Mouse (Mus musculus) heart, postnatal 0 days (tissue): ENCODE data around the gene Bri3. TPM values are rescaled to one million over a fixed set of nuclear protein-coding genes. Genes with fewer than 3 reads are reported as not detected.

Experiments used
- ATAC-seq: fragments of 200-750 bp; cut with Nextera tagmentation; 2 replicates; pipeline ENCODE4 v1.8.0; 2017; ENCODE audit warnings: low read depth, moderate number of reproducible peaks, moderate library complexity; ENCODE audit not compliant: insufficient read depth
- DNase-seq: peaks from one replicate; pipeline ENCODE4 v3.0.0-alpha.2; 2016; ENCODE audit warnings: low spot score
- H3K27ac ChIP-seq: fragments of 300-500 bp; sonication (generic); 2 replicates; pipeline ENCODE4 v1.5.1; 2014; ENCODE audit warnings: low read depth, mild to moderate bottlenecking
- H3K27me3 ChIP-seq: fragments of 300-500 bp; sonication (generic); 2 replicates; pipeline ENCODE4 v1.6.1; 2014; ENCODE audit warnings: low read length, mixed read lengths; ENCODE audit not compliant: control insufficient read depth, insufficient read depth
- H3K36me3 ChIP-seq: fragments of 300-500 bp; sonication (generic); replicated peaks from 2 replicates; pipeline ENCODE4 v1.6.1; 2014; ENCODE audit warnings: low read length, mixed read lengths; ENCODE audit not compliant: control insufficient read depth, insufficient read depth
- H3K4me1 ChIP-seq: fragments of 300-500 bp; sonication (generic); 2 replicates; pipeline ENCODE4 v1.6.1; 2014; ENCODE audit warnings: antibody characterized with exemption; ENCODE audit not compliant: control insufficient read depth, insufficient read depth
- H3K4me2 ChIP-seq: fragments of 300-500 bp; sonication (generic); 2 replicates; pipeline ENCODE4 v1.6.1; 2014; ENCODE audit warnings: low read depth, mild to moderate bottlenecking, low read length, moderate library complexity
- H3K4me3 ChIP-seq: fragments of 300-500 bp; sonication (generic); 2 replicates; pipeline ENCODE4 v1.5.1; 2014; ENCODE audit warnings: low read depth, low read length
- H3K9ac ChIP-seq: fragments of 300-500 bp; sonication (generic); replicated peaks from 2 replicates; pipeline ENCODE4 v1.6.1; 2014; ENCODE audit warnings: low read depth, low read length, mixed read lengths
- H3K9me3 ChIP-seq: fragments of 300-500 bp; sonication (generic); replicated peaks from 2 replicates; pipeline ENCODE4 v1.6.1; 2016; ENCODE audit warnings: low read length; ENCODE audit not compliant: control insufficient read depth
- CTCF ChIP-seq: IDR thresholded peaks from 2 replicates; pipeline ENCODE4 v1.5.1; 2016; ENCODE audit warnings: antibody characterized with exemption, control low read depth, low read depth
- EP300 ChIP-seq: IDR thresholded peaks from 2 replicates; pipeline ENCODE4 v1.6.1; 2016; ENCODE audit warnings: antibody characterized with exemption, low read depth
- WGBS: fragments of 180-500 bp; shearing (Covaris S2); extraction: QIAGEN DNeasy Blood & Tissue Kit; methylation state at CpG from one replicate; pipeline ENCODE4 v1.1.7; 2014; 5-methylcytosine and 5-hydroxymethylcytosine counted together
- polyA plus RNA-seq: library from polyadenylated mRNA; unstranded; fragments of >200 nt; fragmentation: Nextera tagmentation; extraction: Ambion mirVana; gene quantifications from 2 replicates; pipeline ENCODE4 v1.2.1, GENCODE M21; 2015
- total RNA-seq: library from RNA; depleted of rRNA; stranded (reverse); fragments of >200 nt; gene quantifications from 2 replicates; pipeline ENCODE4 v1.2.3, GENCODE M21; 2014; ENCODE audit warnings: low replicate concordance

Bri3 gene
- total and polyA plus RNA-seq, 2 experiments from 2014 or later, result 71.0 to 304 TPM

- TF ChIP-seq EP300, result no peak
- TF ChIP-seq CTCF, result no peak
- Histone ChIP-seq H3K4me3 (peak overlapping the region; percentile 74), H3K9ac (peak overlapping the region; percentile 65), H3K36me3 (no peaks in the 10 kb centered on the region), H3K4me2 (peak overlapping the region; percentile 86), H3K4me1 (0 out of 2 replicates have a peak, but pooled peaks cover 7% of the 10 kb centered on the region), H3K27ac (peak overlapping the region; percentile 83), H3K27me3 (no peaks in the 10 kb centered on the region), H3K9me3 (no peaks in the 10 kb centered on the region)
- peak; percentile 12 for DNase-seq
- 26% methylated on average over 18 of the region's 18 CpGs for WGBS
- ATAC-seq, result no peak
Measured at GRCm38 (mm10) chr5:144223899-144224816, 20.1 kb upstream of the Bri3 start.

- 23% methylated on average over 11 of the region's 11 CpGs for WGBS
- H3K4me1 ChIP-seq, result 0 out of 2 replicates have a peak, but pooled peaks cover 2% of the 10 kb centered on the region
Measured at GRCm38 (mm10) chr5:144226220-144226619, 18.0 kb upstream of the Bri3 start.

DNA sequence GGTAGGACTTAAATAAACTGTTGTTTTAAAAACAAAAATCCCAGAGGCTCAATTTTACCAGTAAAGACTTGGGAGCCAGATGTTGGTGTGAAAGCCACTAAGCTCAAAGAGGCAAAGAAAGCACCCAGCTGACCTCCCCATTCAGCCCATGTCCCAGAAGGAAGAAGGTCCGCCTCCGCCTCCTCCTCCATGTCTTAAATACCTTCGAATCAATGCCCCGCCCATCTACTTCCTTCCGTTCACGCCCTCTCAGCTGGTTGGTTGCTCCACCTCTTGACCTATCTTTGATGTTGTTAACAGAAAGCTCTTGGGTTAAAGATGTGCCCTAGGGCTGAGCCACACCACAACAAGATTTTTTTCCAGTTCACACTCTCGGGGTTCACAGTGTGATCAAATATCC, 14.0 kb upstream of the Bri3 start:
- Histone ChIP-seq H3K4me2 (no peak overlapping the region), H3K27me3 (no peaks in the 10 kb centered on the region), H3K36me3 (no peaks in the 10 kb centered on the region), H3K4me1 (no peaks in the 10 kb centered on the region), H3K9ac (no peak overlapping the region), H3K4me3 (no peak overlapping the region), H3K9me3 (peaks cover 9% of the 10 kb centered on the region; the same call in 1 of the 2 replicates), H3K27ac (no peak overlapping the region)
- TF ChIP-seq CTCF (no peak), EP300 (no peak)
- 83% methylated on average over 7 of the region's 7 CpGs for WGBS
- ATAC-seq (no peak), DNase-seq (no peak)

More at GRCm38 (mm10) chr5:144226220-144226619, 18.0 kb upstream of the Bri3 start:
- no peaks in the 10 kb centered on the region for H3K27me3 ChIP-seq
- H3K36me3 ChIP-seq, result no peaks in the 10 kb centered on the region
- H3K27ac ChIP-seq, result no peak overlapping the region
- no peak overlapping the region for H3K9ac ChIP-seq
- ATAC-seq (no peak), DNase-seq (no peak)
- H3K4me3 ChIP-seq, result no peak overlapping the region
- peaks cover 6% of the 10 kb centered on the region; the same call in 1 of the 2 replicates for H3K9me3 ChIP-seq
- H3K4me2 ChIP-seq, result no peak overlapping the region
- TF ChIP-seq CTCF, result no peak
- TF ChIP-seq EP300, result no peak

GRCm38 (mm10) chr5:144231410-144231809, 12.8 kb upstream of the Bri3 start:
- Histone ChIP-seq H3K4me1 (no peaks in the 10 kb centered on the region), H3K27ac (no peak overlapping the region), H3K27me3 (no peaks in the 10 kb centered on the region), H3K36me3 (no peaks in the 10 kb centered on the region), H3K4me2 (no peak overlapping the region), H3K9ac (no peak overlapping the region), H3K9me3 (peaks cover 9% of the 10 kb centered on the region; the same call in 1 of the 2 replicates), H3K4me3 (no peak overlapping the region)
- TF ChIP-seq EP300 (no peak), CTCF (peak; percentile 59)
- 50% methylated on average over 1 of the region's 1 CpGs for WGBS
- no peak for ATAC-seq
- DNase-seq, result peak; percentile 62

- DNase-seq, result no peak
- Histone ChIP-seq H3K4me2 (no peak overlapping the region), H3K9me3 (peaks cover 9% of the 10 kb centered on the region; the same call in 1 of the 2 replicates), H3K36me3 (no peaks in the 10 kb centered on the region), H3K4me1 (no peaks in the 10 kb centered on the region), H3K9ac (no peak overlapping the region), H3K27me3 (no peaks in the 10 kb centered on the region), H3K4me3 (no peak overlapping the region), H3K27ac (no peak overlapping the region)
- ATAC-seq, result no peak
- WGBS, result 81% methylated on average over 5 of the region's 5 CpGs
- TF ChIP-seq CTCF (no peak), EP300 (no peak)
Measured at GRCm38 (mm10) chr5:144232531-144232930, 11.7 kb upstream of the Bri3 start.
